Mouse (Mus musculus): ENCODE results near the gene Smyd2. TPM values are rescaled to one million over a fixed set of nuclear protein-coding genes. Genes with fewer than 3 reads are reported as not detected.

Gene Smyd2
- polyA plus RNA-seq, 1 experiment from 2014 or later, result 69.5 TPM

DNA sequence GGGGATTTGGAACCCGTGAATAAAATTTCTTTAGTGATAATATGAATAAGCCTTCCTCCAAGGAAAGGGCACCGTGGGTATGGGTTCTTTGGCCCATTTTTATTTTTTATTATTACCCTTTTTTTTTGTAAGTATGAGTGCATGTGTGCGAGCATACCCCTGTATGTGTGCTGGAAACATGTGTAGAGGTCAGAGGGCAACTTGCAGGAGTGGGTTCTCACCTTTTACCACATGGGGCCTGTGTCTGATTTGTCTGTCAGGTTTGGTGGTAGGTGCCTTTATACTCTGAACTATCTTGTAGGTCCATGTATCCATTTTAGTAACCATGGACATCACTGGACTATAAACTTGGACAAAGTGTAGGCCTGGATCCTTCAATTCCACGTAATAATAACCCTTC, 994 bp upstream of the Smyd2 start:
- DNase-seq (no peak), ATAC-seq (ENCODE audit: low FRiP score, low TSS enrichment) (no peak)
- Histone ChIP-seq H3K4me3 (replicated peaks; ENCODE audit: low read depth, low read length) (no peak overlapping the region), H3K36me3 (ENCODE audit: control insufficient read depth, insufficient read depth, low read length) (no peaks in the 10 kb centered on the region), H3K4me2 (ENCODE audit: low read length) (0 out of 2 replicates have a peak overlapping the region, but pooled peaks have one; percentile 98), H3K27ac (replicated peaks; ENCODE audit: low read depth, low read length) (no peak overlapping the region), H3K4me1 (ENCODE audit: control insufficient read depth, insufficient read depth, low read length) (peaks cover 16% of the 10 kb centered on the region; the same call in 1 of the 2 replicates), H3K27me3 (ENCODE audit: control insufficient read depth, insufficient read depth, low read length) (no peaks in the 10 kb centered on the region), H3K9ac (replicated peaks; ENCODE audit: low read length) (no peak overlapping the region), H3K9me3 (ENCODE audit: control insufficient read depth, low read length) (no peaks in the 10 kb centered on the region)
- 82% methylated on average over 4 of the region's 4 CpGs for WGBS

DNA sequence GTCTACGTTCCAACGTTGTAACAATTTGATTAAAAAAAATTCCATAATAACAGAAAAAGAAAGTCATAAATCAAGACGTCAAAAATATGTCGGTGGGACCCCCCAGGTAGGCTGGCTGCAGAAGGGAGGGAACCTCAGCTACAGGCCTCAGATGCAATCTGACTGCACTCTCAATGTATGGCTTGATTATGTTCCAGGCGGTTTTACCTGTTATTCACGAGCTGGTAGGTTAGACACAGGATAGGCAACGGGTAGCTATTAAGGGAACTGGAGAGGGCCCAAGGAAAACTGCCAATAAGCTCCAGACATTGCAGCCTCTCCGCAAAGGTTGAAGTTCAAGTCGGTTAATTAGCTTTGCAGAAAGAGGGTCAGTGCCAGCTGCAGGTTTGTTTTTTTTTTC, 558 bp upstream of the Smyd2 start:
- Histone ChIP-seq H3K27me3 (ENCODE audit: control insufficient read depth, insufficient read depth, low read length) (no peaks in the 10 kb centered on the region), H3K27ac (replicated peaks; ENCODE audit: low read depth, low read length) (no peak overlapping the region), H3K36me3 (ENCODE audit: control insufficient read depth, insufficient read depth, low read length) (no peaks in the 10 kb centered on the region), H3K4me3 (replicated peaks; ENCODE audit: low read depth, low read length) (peak overlapping the region; percentile 68), H3K9ac (replicated peaks; ENCODE audit: low read length) (peak overlapping the region; percentile 84), H3K4me1 (ENCODE audit: control insufficient read depth, insufficient read depth, low read length) (peaks cover 16% of the 10 kb centered on the region; the same call in 1 of the 2 replicates), H3K9me3 (ENCODE audit: control insufficient read depth, low read length) (no peaks in the 10 kb centered on the region), H3K4me2 (ENCODE audit: low read length) (peak overlapping the region; percentile 98)
- WGBS, result 24% methylated on average over 9 of the region's 9 CpGs
- no peak for DNase-seq
- ATAC-seq (ENCODE audit: low FRiP score, low TSS enrichment), result no peak

DNA sequence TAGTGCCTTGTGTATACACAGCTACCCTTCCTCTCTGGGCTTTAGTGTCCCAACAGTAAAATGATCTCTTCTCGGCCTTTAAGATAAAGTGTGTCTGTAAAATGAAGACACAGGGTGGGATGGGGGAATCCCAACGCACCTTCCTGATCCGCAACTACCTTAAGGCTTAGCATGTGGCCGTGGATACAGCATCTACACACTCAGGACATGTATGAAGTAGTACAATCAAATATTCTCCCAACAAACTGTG, 670 bp downstream of the Smyd2 start:
- 6% methylated on average over 4 of the region's 4 CpGs for WGBS
- no peak for ATAC-seq (ENCODE audit: low FRiP score, low TSS enrichment)

DNA sequence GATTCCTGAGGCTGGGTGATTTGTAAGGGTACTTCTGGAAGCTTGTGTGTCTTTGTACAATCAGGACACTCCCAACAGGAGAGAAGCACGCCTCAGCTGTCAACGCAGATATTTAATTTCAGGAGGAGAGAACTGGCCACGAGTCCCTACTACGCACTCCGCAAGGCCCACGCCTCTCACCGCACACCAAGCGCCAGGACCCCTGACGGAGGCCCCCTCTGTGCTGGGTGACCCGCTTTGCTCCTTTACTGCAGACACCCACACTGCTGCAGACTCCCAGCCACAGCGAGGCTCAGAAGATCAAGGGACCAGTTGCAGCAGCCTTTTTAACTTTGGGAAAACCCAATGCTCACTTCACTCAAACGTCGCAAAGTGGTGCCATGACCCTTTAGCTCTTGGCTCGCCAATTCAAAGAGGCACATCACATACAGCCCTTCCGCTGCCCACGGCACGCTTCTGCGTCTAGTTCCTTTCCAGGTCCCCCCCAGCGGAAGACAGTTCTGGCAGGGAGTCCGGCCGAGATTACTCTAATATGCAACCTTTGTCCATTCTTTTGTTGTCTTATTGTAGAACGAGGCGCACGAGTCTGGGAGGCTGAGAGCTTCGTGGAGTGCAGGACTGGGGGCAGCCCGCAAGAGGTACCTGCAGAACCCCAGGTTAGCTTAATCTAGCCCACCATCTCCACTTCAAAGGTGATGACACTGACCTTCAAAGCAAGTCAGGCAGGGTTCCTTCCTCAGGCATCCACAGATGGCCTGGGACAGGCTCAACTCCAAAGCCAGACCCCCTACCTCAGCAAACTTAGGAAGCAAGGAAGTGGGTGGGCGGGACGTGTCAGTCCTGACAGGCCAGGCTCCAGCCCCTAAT, 1.2 kb downstream of the Smyd2 start:
- peak overlapping the region; percentile 68 for H3K4me3 ChIP-seq (replicated peaks; ENCODE audit: low read depth, low read length)
- WGBS, result 51% methylated on average over 28 of the region's 28 CpGs
- no peak for DNase-seq
- H3K36me3 ChIP-seq (ENCODE audit: control insufficient read depth, insufficient read depth, low read length), result no peaks in the 10 kb centered on the region
- peak overlapping the region; percentile 98 for H3K4me2 ChIP-seq (ENCODE audit: low read length)
- peaks cover 21% of the 10 kb centered on the region; the same call in 1 of the 2 replicates for H3K4me1 ChIP-seq (ENCODE audit: control insufficient read depth, insufficient read depth, low read length)
- no peaks in the 10 kb centered on the region for H3K9me3 ChIP-seq (ENCODE audit: control insufficient read depth, low read length)
- H3K9ac ChIP-seq (replicated peaks; ENCODE audit: low read length), result peak overlapping the region; percentile 84; the same call in 1 of the 2 replicates
- no peak overlapping the region for H3K27ac ChIP-seq (replicated peaks; ENCODE audit: low read depth, low read length)
- ATAC-seq (ENCODE audit: low FRiP score, low TSS enrichment), result 0 out of 2 replicates have a peak, but pooled peaks have one; percentile 24
- H3K27me3 ChIP-seq (ENCODE audit: control insufficient read depth, insufficient read depth, low read length), result no peaks in the 10 kb centered on the region

More for the DNA sequence above, 670 bp downstream of the Smyd2 start:
- DNase-seq, result no peak
- H3K9me3 ChIP-seq (ENCODE audit: control insufficient read depth, low read length), result no peaks in the 10 kb centered on the region
- peak overlapping the region; percentile 84 for H3K9ac ChIP-seq (replicated peaks; ENCODE audit: low read length)
- peaks cover 19% of the 10 kb centered on the region; the same call in 1 of the 2 replicates for H3K4me1 ChIP-seq (ENCODE audit: control insufficient read depth, insufficient read depth, low read length)
- no peaks in the 10 kb centered on the region for H3K36me3 ChIP-seq (ENCODE audit: control insufficient read depth, insufficient read depth, low read length)
- no peaks in the 10 kb centered on the region for H3K27me3 ChIP-seq (ENCODE audit: control insufficient read depth, insufficient read depth, low read length)
- peak overlapping the region; percentile 98 for H3K4me2 ChIP-seq (ENCODE audit: low read length)
- peak overlapping the region; percentile 68 for H3K4me3 ChIP-seq (replicated peaks; ENCODE audit: low read depth, low read length)
- H3K27ac ChIP-seq (replicated peaks; ENCODE audit: low read depth, low read length), result no peak overlapping the region

- H3K9me3 ChIP-seq (ENCODE audit: control insufficient read depth, low read length), result no peaks in the 10 kb centered on the region
- H3K4me2 ChIP-seq (ENCODE audit: low read length), result no peak overlapping the region
- 87% methylated on average over 3 of the region's 3 CpGs for WGBS
- no peak for DNase-seq
- H3K9ac ChIP-seq (replicated peaks; ENCODE audit: low read length), result no peak overlapping the region
- peaks cover 21% of the 10 kb centered on the region; the same call in 1 of the 2 replicates for H3K4me1 ChIP-seq (ENCODE audit: control insufficient read depth, insufficient read depth, low read length)
- H3K36me3 ChIP-seq (ENCODE audit: control insufficient read depth, insufficient read depth, low read length), result no peaks in the 10 kb centered on the region
- no peak for ATAC-seq (ENCODE audit: low FRiP score, low TSS enrichment)
- no peaks in the 10 kb centered on the region for H3K27me3 ChIP-seq (ENCODE audit: control insufficient read depth, insufficient read depth, low read length)
- no peak overlapping the region for H3K27ac ChIP-seq (replicated peaks; ENCODE audit: low read depth, low read length)
- H3K4me3 ChIP-seq (replicated peaks; ENCODE audit: low read depth, low read length), result no peak overlapping the region
Observed at GRCm38 (mm10) chr1:189919756-189920155, 2.4 kb downstream of the Smyd2 start.

DNA sequence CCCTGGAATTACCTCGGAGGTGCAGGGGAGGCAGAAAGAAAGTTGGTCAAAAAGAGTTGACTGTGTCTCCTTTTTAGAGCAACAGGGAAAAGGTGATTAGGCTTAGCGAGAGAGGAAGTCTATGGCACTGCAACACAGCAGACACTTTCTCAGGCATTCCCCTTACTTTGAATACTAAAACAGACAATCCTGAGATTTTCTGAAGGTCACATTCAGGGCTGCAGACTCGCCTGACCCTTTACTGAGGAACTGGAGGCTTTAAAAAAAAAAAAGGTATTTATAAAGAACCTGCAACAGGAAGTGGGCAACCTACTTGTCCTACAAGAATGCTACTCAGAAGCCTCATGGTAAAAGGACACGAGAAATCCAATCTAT, 5.0 kb downstream of the Smyd2 start:
- WGBS, result 43% methylated on average over 4 of the region's 4 CpGs
- H3K27me3 ChIP-seq (ENCODE audit: control insufficient read depth, insufficient read depth, low read length), result no peaks in the 10 kb centered on the region
- DNase-seq, result no peak

DNA sequence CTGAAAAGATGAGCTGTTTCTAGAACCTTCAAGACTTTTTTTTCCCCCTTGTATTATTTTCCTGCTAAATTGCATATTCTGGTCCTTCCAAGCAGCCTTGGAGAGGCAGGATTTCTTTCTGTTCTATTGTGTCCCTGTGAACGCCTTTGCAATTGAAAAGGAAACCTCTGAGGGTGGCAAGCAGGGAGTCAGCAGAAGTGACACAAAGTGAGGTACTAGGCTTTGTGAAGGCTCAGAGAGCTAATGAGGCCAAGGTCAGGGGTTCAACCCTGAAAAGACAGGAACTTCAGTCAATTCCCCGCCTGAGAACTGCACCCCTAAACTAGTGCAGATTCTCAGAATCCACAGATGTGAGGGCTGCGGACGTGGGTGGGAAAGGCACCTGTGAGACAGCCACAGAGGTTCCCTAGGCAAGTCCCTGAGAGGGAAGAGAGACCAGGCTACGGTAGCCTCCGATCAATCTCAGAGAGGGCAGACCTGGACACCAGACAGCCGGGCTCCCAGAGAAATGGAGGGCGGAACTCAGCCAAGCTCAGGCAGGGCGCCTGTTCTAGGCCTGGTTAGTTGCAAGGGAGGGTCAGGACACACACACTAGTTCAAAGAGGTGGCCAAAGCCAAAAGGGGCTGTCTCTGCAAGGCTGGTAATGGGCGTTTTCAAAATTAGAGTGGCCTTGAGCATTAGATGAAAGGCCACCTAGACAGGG, 5.6 kb downstream of the Smyd2 start:
- Histone ChIP-seq H3K36me3 (ENCODE audit: control insufficient read depth, insufficient read depth, low read length) (no peaks in the 10 kb centered on the region), H3K9ac (replicated peaks; ENCODE audit: low read length) (no peak overlapping the region), H3K27me3 (ENCODE audit: control insufficient read depth, insufficient read depth, low read length) (no peaks in the 10 kb centered on the region), H3K27ac (replicated peaks; ENCODE audit: low read depth, low read length) (no peak overlapping the region), H3K4me2 (ENCODE audit: low read length) (no peak overlapping the region), H3K4me1 (ENCODE audit: control insufficient read depth, insufficient read depth, low read length) (peaks cover 19% of the 10 kb centered on the region), H3K9me3 (ENCODE audit: control insufficient read depth, low read length) (no peaks in the 10 kb centered on the region), H3K4me3 (replicated peaks; ENCODE audit: low read depth, low read length) (no peak overlapping the region)
- ATAC-seq (ENCODE audit: low FRiP score, low TSS enrichment), result no peak
- DNase-seq, result no peak
- 30% methylated on average over 10 of the region's 10 CpGs for WGBS

More for the DNA sequence above, 5.0 kb downstream of the Smyd2 start:
- Histone ChIP-seq H3K36me3 (ENCODE audit: control insufficient read depth, insufficient read depth, low read length) (no peaks in the 10 kb centered on the region), H3K4me2 (ENCODE audit: low read length) (no peak overlapping the region), H3K4me1 (ENCODE audit: control insufficient read depth, insufficient read depth, low read length) (peaks cover 22% of the 10 kb centered on the region), H3K9me3 (ENCODE audit: control insufficient read depth, low read length) (no peaks in the 10 kb centered on the region), H3K9ac (replicated peaks; ENCODE audit: low read length) (no peak overlapping the region), H3K4me3 (replicated peaks; ENCODE audit: low read depth, low read length) (no peak overlapping the region), H3K27ac (replicated peaks; ENCODE audit: low read depth, low read length) (no peak overlapping the region)
- ATAC-seq (ENCODE audit: low FRiP score, low TSS enrichment), result no peak

DNA sequence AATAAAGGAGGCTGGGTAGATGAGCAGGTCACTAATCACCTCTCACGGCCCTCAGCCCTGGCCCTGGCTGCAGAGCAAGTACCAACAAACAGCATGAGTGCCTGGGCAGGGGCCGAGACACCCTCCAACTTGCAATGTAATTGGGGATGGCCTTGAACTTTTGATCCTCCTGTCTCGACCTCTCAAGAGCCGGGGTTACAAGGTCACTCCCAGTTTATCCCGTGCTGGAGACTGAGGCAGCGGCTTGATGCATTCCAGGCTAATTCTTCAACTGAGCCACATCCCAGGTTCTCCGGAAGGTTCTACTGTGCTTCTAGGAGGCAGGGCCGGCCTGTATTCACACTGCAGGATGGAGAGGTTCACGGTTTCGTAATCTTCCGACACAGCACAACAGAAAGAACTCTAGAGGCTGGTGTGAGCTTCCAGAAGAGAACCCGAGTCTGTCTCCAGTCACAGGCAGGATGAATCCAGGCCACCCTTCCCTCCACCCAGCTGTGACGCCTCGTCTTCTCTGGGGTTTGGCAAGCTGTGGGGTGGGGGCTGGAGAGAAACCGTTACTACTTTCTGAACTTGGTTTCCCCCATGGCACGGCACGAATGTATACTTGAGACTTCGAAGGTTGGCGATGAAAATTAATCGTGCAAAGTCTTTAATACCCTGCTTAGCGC, 8.9 kb downstream of the Smyd2 start:
- Histone ChIP-seq H3K9me3 (ENCODE audit: control insufficient read depth, low read length) (no peaks in the 10 kb centered on the region), H3K27me3 (ENCODE audit: control insufficient read depth, insufficient read depth, low read length) (no peaks in the 10 kb centered on the region), H3K9ac (replicated peaks; ENCODE audit: low read length) (no peak overlapping the region), H3K4me3 (replicated peaks; ENCODE audit: low read depth, low read length) (no peak overlapping the region), H3K36me3 (ENCODE audit: control insufficient read depth, insufficient read depth, low read length) (no peaks in the 10 kb centered on the region), H3K27ac (replicated peaks; ENCODE audit: low read depth, low read length) (no peak overlapping the region), H3K4me2 (ENCODE audit: low read length) (no peak overlapping the region), H3K4me1 (ENCODE audit: control insufficient read depth, insufficient read depth, low read length) (peaks cover 12% of the 10 kb centered on the region; the same call in 1 of the 2 replicates)
- ATAC-seq (ENCODE audit: low FRiP score, low TSS enrichment) (no peak), DNase-seq (no peak)
- 91% methylated on average over 21 of the region's 21 CpGs for whole genome bisulfite sequencing
